Comparison of ENCODE assay signal across 8 mouse cellular contexts in genomic region chr10:121476190-121476967, GRCm38 (mm10). TPM values are rescaled to one million over a fixed set of nuclear protein-coding genes. Genes with fewer than 3 reads are reported as not detected.
DNase-seq lines count a peak whose midpoint lies in the region; ATAC-seq and TF ChIP-seq lines count a peak whose summit lies in the region.

TSS of gene Rassf3 (minus strand) at chr10:121476347.

- peaks cover 15% of the 10 kb centered on the region; the same call in 1 of the 2 replicates for H3K27me3 ChIP-seq in G1E (ENCODE audit: insufficient read depth, low read length)
- H3K27me3 ChIP-seq in forebrain, embryonic 14.5 days (replicated peaks; ENCODE audit: control insufficient read depth, insufficient read depth, low read length), result peaks cover 12% of the 10 kb centered on the region; the same call in 1 of the 2 replicates
- H3K27me3 ChIP-seq in neural tube, embryonic 14.5 days (ENCODE audit: control insufficient read depth, insufficient read depth, low read length), result no peaks in the 10 kb centered on the region

- H3K4me1 ChIP-seq in G1E (ENCODE audit: insufficient read depth, low read depth, low read length), result peaks cover 18% of the 10 kb centered on the region
- H3K4me1 ChIP-seq in forebrain, embryonic 14.5 days (ENCODE audit: control insufficient read depth, insufficient read depth, low read length), result 0 out of 2 replicates have a peak, but pooled peaks cover 12% of the 10 kb centered on the region
- H3K4me1 ChIP-seq in neural tube, embryonic 14.5 days (ENCODE audit: control insufficient read depth, insufficient read depth, low read length), result no peaks in the 10 kb centered on the region; the same call in 1 of the 2 replicates

- no peaks in the 10 kb centered on the region for H3K36me3 ChIP-seq in G1E (replicated peaks)
- no peaks in the 10 kb centered on the region for H3K36me3 ChIP-seq in forebrain, embryonic 14.5 days (ENCODE audit: control insufficient read depth, insufficient read depth, low read length)
- no peaks in the 10 kb centered on the region for H3K36me3 ChIP-seq in neural tube, embryonic 14.5 days (ENCODE audit: control insufficient read depth, insufficient read depth, low read length)

- ATAC-seq in G1E (ENCODE audit: extremely low read depth, insufficient number of reproducible peaks, low FRiP score, poor library complexity, severe bottlenecking), result peak; percentile 68
- peak; percentile 93 for ATAC-seq in forebrain, embryonic 14.5 days
- peak; percentile 91 for ATAC-seq in neural tube, embryonic 14.5 days (ENCODE audit: low read depth)

- intact Hi-C loops in heart, postnatal 10 days (cut with DNase I), result loop anchor here (2.0 kb wide), 3 partner anchors 20 to 68 kb away; no protein-coding TSS in a partner anchor

- DNase-seq in G1E (ENCODE audit: low spot score), result peak; percentile 81
- peak; percentile 50 for DNase-seq in cerebellum, adult 11 months
- DNase-seq in forebrain, embryonic 14.5 days (ENCODE audit: low spot score), result peak; percentile 89
- DNase-seq in heart, postnatal 10 days, result peak; percentile 96 to 98
- no peak for DNase-seq in large intestine, adult 2 months (ENCODE audit: low read depth, low spot score)
- peak; percentile 95 for DNase-seq in lung, adult 18-20 months
- DNase-seq in testis, postnatal 10 days (ENCODE audit: low spot score), result peak; percentile 99

- under 1% methylated on average over 39 of the region's 62 CpGs for WGBS in forebrain, embryonic 14.5 days
- WGBS in large intestine, adult 2 months, result 2% methylated on average over 58 of the region's 62 CpGs
- 2% methylated on average over 48 of the region's 62 CpGs for WGBS in neural tube, embryonic 14.5 days

- H3K4me3 ChIP-seq in G1E (ENCODE audit: low read depth, low read length), result peak within 1 kb of the TSS; percentile 69
- H3K4me3 ChIP-seq in forebrain, embryonic 14.5 days (ENCODE audit: low read depth, low read length), result peak within 1 kb of the TSS; percentile 55
- peak within 1 kb of the TSS; percentile 60 for H3K4me3 ChIP-seq in neural tube, embryonic 14.5 days (ENCODE audit: low read depth, low read length)

- H3K27ac ChIP-seq in forebrain, embryonic 14.5 days (ENCODE audit: low read depth, low read length), result peak within 1 kb of the TSS; percentile 14; the same call in 1 of the 2 replicates
- peak within 1 kb of the TSS; percentile 60 for H3K27ac ChIP-seq in neural tube, embryonic 14.5 days (ENCODE audit: low read depth, low read length)

- H3K4me2 ChIP-seq in forebrain, embryonic 14.5 days (ENCODE audit: low read length), result peak within 1 kb of the TSS; percentile 95
- H3K4me2 ChIP-seq in neural tube, embryonic 14.5 days (ENCODE audit: low read depth, low read length), result peak within 1 kb of the TSS; percentile 96

- peak within 1 kb of the TSS; percentile 66 for H3K9ac ChIP-seq in forebrain, embryonic 14.5 days (ENCODE audit: low read length)
- H3K9ac ChIP-seq in neural tube, embryonic 14.5 days (replicated peaks; ENCODE audit: low read depth, low read length), result peak within 1 kb of the TSS; percentile 63

- peaks cover 8% of the 10 kb centered on the region; the same call in 1 of the 2 replicates for H3K9me3 ChIP-seq in G1E (replicated peaks)
- no peaks in the 10 kb centered on the region for H3K9me3 ChIP-seq in forebrain, embryonic 14.5 days (replicated peaks; ENCODE audit: control insufficient read depth, low read length)
- H3K9me3 ChIP-seq in neural tube, embryonic 14.5 days (ENCODE audit: control insufficient read depth, low read length), result no peaks in the 10 kb centered on the region

- TF ChIP-seq CTCF in G1E (IDR thresholded peaks at IDR 0.05; ENCODE audit: low read depth, low read length), result no peak

RNA-seq across cellular contexts. Expression of gene Rassf3, which starts in this region (rescaled TPM):
- total RNA-seq in G1E (2014; fragmentation: Nextera tagmentation) (0.58 TPM in 1 of 2 replicates, not detected in the other), G1E (2017) (0.46 and 0.66 TPM in 2 replicates)
- polyA plus RNA-seq in G1E (2012), result 0.07 and 0.14 TPM in 2 replicates
- polyA plus RNA-seq in forebrain, embryonic 14.5 days (2014; fragmentation: Nextera tagmentation; extraction: Ambion mirVana), result 4.4 and 4.7 TPM in 2 replicates
- 100 to 1,000 TPM in 1 of 2 experiments, 10 to 100 TPM in 1; 98.8 to 116 TPM for total RNA-seq in heart, postnatal 10 days (2021)
- 31.0 and 39.3 TPM in 2 replicates for polyA plus RNA-seq in large intestine, adult 2 months (2012; rRNA removed)
- 4.1 and 6.9 TPM in 2 replicates for polyA plus RNA-seq in neural tube, embryonic 14.5 days (2014; fragmentation: Nextera tagmentation; extraction: Ambion mirVana)

Comparison
In these comparisons a context has a peak if more than half of its experiments do, and no peak if none do; other contexts are left out.
1. RNA of gene Rassf3 (total RNA-seq): 98.8 to 116 TPM in heart, postnatal 10 days; 0.46 to 0.66 TPM in G1E; every median in the first group is over 10 times any median in the second.
2. Peak in DNase-seq, ATAC-seq and H3K4me3 ChIP-seq in G1E; RNA of the gene not detected or under 1 TPM.
3. Peak in every context shown above with its lines, with median percentiles within 50 percentile points of each other: ATAC-seq and H3K4me3 ChIP-seq.